Mouse (Mus musculus): ENCODE results near the gene Slfnl1. TPM values are rescaled to one million over a fixed set of nuclear protein-coding genes. Genes with fewer than 3 reads are reported as not detected.

Slfnl1 gene
- total RNA-seq, 2 experiments from 2014 or later = 0.24 to 0.54 TPM

Other genes starting within 250 kb of the Slfnl1 start
- 1 to 10 TPM; 6.1 to 8.3 TPM for gene Foxo6, start 244.9 kb upstream of the Slfnl1 start, total RNA-seq (2021)
- gene Scmh1, start 127.0 kb upstream of the Slfnl1 start, total RNA-seq (2021) = 100 to 1,000 TPM; 104 to 106 TPM
- gene Ctps, start 38.0 kb downstream of the Slfnl1 start, total RNA-seq (2021) = 10 to 100 TPM; 85.6 to 87.5 TPM
- not detected for gene Gm8439, start 56.5 kb downstream of the Slfnl1 start, total RNA-seq (2021)
- 10 to 100 TPM; 78.9 to 84.3 TPM for gene Cited4, start 134.3 kb downstream of the Slfnl1 start, total RNA-seq (2021)
- gene Kcnq4, start 216.4 kb downstream of the Slfnl1 start, total RNA-seq (2021) = 1 to 10 TPM; 2.7 to 2.9 TPM